Mouse (Mus musculus) adrenal gland, postnatal 36 days (tissue): ENCODE measurements around the gene Prrc2a. TPM values are rescaled to one million over a fixed set of nuclear protein-coding genes. Genes with fewer than 3 reads are reported as not detected.
"Not testable (repeated sequence)": the region's sequence is repeated elsewhere in the genome, so short reads cannot be mapped to it uniquely, and the experiment has no call there.

Source experiments
- DNase-seq, 2 experiments: peaks; one replicate each; pipeline ENCODE4 v3.0.0; 2021; ENCODE audit warnings: mixed read lengths in 1 of 2
- total RNA-seq, 2 experiments: library from RNA; stranded (reverse); gene quantifications; 2 replicates each; pipeline ENCODE4 v1.2.3; 2021

The Prrc2a gene
- total RNA-seq, 2 experiments from 2014 or later, result 212 to 261 TPM

- no peak for DNase-seq
Measured at GRCm38 (mm10) chr17:35133517-35133916, 31.2 kb downstream of the Prrc2a start.

GRCm38 (mm10) chr17:35132174-35132560 is 32.5 kb downstream of the Prrc2a start:
- no peak for DNase-seq

GRCm38 (mm10) chr17:35131500-35132173 is 33.1 kb downstream of the Prrc2a start, which contains the start of gene Apom:
Gene Apom, minus strand, starts transcription at chr17:35132050.
- DNase-seq, result no peak

GRCm38 (mm10) chr17:35131038-35131437 is 33.7 kb downstream of the Prrc2a start:
- DNase-seq, result no peak

DNA sequence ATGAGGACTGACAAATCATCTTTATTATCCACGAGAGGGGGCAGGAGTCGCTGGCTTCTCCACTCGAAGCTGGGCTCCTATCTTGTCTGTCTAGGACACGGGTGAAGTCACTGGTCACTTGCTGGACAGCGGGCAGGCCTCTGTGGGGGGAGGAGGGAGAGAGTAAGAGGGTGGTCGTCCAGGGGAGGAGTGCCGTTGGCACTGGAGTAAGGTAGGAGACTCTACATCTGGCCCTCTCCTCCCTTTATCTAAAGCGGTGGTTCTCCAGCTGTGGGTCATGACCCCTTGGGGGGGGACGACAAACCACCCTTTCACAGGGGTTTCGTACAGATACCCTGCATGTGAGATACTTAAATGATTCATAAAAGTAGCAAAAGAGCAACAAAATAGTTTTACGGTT is 35.7 kb downstream of the Prrc2a start:
- DNase-seq, result no peak

DNA sequence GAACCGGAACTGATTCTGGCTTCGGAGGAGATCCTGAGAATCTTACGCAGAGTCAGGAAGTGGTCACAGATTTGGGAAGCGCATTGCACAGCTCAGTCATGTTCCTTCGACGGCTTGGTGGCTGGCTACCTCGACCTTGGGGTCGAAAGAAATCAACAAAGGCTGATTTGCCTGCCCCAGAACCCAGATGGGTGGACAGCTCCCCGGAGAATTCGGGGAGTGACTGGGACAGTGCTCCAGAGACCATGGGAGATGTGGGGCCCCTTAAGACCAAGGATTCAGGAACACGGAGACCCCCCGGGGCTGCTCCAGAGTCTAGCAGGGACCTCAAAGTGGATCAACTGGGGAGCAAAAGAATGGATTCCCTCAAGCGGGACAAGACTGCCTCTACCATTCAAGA is 37.7 kb downstream of the Prrc2a start:
- DNase-seq, result no peak

DNA sequence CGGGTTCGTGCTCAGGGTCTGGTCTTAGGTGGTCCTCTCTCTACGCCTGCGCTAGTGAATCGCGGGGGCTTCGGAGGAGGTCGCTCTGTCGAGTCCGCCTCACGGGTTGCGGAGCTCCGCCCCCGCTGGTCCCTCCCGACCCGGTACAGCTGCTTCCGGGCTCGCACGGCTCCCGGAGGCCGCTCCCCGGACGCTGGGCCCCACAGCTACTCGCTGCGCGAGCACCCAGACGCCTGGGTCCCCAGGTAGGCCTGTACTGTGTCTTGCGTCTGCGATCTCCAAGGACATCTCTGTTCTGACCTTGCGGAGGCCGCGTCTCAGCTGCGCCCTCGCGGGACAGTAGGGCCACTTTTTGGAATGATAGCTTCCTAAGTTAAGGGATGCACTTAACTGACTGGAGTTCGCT is 38.5 kb downstream of the Prrc2a start, which contains the start of gene D17H6S53E:
Gene D17H6S53E, plus strand, starts transcription at position 168 of the 406 bp plus-strand sequence.
- peak; percentile 83 to 91 for DNase-seq

DNA sequence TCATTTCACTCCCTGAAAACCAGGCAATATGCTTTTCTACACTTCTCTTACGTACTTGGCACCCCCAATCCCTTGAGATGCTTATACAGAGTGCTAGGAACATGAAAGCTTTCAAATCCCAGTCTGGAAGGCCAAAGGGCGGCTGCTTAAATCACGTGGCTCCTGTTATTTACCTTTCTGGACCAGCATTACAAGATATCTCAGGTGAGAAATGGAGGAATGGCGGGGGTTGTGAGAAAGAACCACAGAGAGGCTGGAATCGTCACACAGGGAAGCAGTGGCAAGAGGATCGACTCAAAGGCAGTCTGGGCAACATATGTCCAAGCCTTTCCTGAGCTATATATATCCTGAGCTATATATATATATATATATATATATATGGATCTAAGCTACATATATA is 39.1 kb downstream of the Prrc2a start:
- DNase-seq, result no peak

DNA sequence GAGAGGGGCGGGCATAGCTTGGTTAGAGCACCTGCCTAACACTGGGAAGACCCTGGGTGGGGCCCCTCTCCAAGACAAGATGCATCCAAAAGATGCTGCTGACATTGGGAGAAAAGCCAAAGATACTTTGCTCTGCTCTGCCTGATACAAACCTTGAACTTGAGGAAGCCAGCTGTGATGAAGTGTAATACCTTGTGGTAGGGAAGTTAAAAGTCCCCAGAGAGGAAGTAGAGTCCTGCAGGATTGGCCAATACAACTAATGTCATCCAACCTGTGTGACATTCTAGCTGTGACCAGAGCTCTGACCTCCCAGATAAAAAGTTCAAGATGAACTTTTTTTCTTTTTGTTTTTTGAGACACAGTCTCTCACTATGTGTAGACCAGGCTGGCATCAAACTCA is 39.6 kb downstream of the Prrc2a start:
- DNase-seq, result no peak

- DNase-seq, result not testable (repeated sequence)
Measured at GRCm38 (mm10) chr17:35124261-35124896, 40.3 kb downstream of the Prrc2a start.

DNA sequence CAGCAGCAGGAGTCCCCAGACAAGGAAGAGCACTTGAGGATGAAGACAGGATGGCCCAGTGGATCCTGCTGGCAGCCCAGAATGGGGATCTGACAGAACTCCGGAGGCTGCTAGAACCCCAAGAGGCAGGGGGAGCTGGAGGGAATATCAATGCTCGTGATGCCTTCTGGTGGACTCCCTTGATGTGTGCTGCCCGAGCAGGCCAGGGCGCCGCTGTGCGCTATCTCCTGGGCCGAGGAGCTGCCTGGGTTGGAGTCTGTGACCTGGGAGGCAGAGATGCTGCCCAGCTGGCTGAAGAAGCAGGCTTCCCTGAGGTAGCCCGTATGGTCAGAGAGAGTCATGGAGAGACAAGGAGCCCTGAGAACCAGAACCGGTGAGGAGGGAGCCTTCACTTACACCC is 41.4 kb downstream of the Prrc2a start:
- not testable (repeated sequence) for DNase-seq

DNA sequence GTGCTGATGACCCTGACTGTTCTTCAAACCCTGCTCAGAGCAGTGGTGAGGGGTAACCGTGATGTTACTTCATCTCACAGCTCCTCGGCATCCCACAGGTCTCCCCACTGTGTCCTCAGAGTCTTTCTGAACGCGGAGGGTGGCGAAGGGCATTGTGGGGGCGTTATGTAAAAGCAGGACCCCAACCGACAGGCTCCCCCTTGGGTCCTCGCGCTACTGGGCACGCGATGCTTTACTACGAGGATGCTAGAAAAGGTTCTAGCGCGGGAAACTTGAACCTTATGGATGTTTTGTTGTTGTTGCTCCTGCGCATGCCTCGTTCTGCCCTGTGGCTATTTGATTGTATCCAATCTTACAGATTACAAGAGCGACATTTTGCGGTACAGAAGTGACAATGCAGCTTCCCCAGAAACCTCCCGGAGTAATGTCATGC is 42.8 kb downstream of the Prrc2a start, which contains the start of gene Csnk2b:
Gene Csnk2b, minus strand, starts transcription at position 183 of the 433 bp plus-strand sequence.
- DNase-seq, result peak; percentile 55 to 71

DNA sequence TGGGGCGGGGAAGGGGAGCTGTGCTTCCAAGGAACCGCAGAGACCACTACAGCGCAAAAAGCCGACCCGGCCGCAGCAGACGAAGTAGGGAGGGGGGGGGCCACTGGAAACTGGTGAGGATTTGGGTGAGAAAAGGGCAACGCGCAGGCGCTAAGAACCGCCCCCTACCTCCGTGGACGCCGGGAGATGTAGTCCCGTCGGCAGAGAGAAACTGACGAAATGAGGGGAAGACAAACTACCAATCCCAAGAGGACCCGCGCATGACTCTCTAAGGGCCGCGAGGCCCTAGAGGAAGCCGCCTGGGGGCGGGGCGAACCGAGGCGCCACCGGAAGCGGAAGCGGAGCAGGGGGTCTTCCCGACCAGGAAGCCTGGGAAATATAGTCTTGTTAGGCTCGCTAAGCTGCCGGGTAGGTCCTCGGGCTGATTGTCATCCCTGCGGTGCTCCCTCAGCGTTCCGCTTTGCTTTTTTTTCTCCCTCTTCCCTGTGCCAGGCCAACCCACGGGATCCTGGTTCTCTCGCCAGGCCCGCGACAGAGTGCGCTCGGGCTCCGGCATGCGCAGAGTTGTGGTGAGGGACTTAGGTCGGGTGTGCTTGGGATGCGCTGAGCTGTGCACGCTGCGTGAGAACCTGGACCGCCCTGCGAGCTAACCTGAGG is 43.4 kb downstream of the Prrc2a start, which contains the start of gene Gpank1:
Gene Gpank1, plus strand, starts transcription at position 313 of the 657 bp plus-strand sequence.
- DNase-seq, result peak; percentile 99

DNA sequence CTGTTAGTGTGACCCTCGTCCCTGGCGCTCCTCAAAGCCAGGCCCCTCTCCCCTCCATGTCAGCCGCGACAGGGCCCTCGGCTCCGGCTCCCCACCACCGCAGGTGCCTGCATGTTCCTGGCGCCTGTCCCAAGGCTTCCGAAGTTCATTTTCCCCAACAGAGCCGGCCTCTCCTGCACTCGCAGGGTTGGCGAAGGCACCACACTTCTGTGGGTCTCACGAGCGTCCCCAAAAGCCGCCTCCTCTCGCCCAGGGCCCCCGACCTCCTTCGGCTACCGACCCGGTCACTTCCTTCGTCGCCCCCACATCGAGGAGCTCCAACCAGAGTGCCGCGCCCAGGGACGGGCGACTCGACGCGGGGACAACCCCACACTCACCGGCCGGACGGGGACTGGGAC is 44.0 kb downstream of the Prrc2a start:
- peak; percentile 58 to 75 for DNase-seq

DNA sequence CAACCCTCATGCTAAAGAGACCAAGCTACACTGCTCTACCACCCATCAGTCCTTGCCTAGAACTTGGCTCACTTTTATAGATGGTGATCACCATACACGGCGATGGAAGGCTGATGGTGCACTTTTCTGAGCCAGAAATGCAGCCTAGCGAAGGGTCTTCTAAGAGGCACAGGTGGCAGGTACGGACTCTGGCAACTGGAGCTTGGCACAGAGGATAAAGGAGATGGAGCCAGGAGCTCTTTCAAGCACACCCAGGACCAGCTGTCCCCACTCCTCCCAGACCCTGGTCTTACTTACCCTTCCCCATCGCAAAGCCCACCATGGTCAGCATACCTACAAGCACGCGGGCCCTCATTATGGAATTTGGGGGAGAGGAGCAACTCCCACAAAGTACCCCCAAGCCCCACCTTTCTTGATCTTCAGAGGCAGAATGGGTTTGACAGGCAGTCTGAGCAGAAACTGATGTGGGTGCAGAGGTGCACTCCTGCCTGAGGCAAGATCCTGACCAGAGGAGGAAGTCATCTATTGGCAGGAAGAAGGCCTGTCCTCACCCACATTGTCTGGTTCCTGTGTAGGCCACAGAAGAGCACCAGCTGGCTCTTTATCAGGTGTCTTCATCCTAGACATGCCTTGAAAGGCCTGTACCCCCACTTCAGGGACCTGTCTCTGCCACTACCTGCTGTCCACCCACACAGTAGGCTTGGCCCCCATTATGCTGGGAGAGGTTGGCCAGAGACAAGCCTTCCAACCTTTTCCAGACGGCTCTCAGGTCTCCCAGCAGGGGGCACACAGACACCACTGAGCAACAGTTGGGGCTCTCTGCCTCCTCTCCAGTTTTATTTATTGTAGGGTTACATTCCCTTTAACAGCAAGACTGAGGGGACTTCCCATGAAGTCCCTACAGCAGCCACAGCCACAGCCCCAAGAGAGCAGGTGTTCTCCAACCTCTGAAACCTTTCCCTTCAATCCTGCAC is 49.4 kb downstream of the Prrc2a start, which contains the start of gene Ly6g5b:
Gene Ly6g5b, minus strand, starts transcription at position 383 of the 974 bp plus-strand sequence.
- peak; percentile 18 to 61 for DNase-seq

DNA sequence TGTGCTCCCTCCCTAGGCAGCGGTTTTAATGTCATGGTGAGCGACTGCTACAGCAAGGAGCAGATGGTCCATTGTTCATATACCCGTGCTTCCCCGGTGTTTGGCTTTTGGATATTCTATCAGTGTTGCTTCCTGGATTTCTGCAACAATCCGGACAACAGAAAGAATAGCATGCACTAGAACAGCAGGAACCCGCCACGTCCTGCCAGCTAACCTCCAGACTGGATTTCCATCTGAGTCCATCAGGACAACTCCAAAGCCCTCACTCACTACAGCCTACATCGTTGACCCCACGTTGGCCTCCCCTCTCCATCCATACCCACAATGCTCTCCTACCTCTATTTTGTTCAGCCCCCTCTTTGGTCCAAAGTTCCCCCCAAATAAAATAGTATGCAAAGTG is 52.9 kb downstream of the Prrc2a start:
- DNase-seq, result no peak

DNA sequence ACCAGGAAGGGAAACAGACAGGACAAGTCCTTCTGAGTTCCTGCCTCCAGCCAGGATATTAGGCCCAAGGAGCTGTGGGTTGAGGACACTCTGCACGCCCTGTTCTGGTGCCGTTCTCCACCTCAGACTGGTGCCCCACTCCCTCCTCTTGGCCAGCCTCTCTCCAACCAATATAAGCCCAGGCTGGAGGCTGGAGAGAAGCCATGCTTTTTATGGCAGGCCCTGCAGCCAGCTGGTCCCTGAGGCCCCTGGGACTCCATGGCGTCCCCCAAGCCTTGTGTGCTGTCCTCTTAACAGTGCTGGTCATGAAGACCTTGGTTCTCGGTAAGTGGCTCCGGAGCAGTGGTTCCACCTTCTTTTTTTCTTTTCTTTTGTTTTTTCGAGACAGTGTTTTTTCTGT is 56.6 kb downstream of the Prrc2a start, which contains the start of gene Ly6g5c:
Gene Ly6g5c, plus strand, starts transcription at position 183 of the 400 bp plus-strand sequence.
- no peak for DNase-seq

- no peak for DNase-seq
Measured at GRCm38 (mm10) chr17:35106522-35106921, 58.2 kb downstream of the Prrc2a start.

GRCm38 (mm10) chr17:35105740-35106389 is 58.8 kb downstream of the Prrc2a start:
- DNase-seq, result peak; percentile 27 to 48

DNA sequence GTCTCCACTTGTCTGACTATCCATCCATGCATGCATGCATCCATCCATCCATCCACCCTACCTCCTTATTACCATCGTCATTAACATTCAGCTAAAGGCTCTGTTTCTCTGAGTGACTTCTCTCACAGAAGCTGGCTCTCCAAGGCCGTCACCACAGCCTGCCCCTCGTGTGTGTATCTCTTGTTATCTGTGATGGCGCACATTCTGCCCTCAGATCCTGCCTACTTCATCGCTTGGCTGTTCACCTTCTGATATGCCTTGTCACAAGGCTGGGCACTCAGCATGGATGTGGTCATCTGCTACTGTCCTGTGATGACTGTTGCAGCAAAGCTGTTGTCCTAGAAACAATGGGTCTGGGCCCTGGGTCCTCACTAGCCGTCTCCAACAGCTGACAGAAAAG is 59.9 kb downstream of the Prrc2a start:
- DNase-seq, result no peak

- DNase-seq, result no peak
Measured at GRCm38 (mm10) chr17:35104079-35104478, 60.6 kb downstream of the Prrc2a start.
